Mouse (Mus musculus): Measurements from ENCODE around the gene Slc20a1.

The Slc20a1 gene

GRCm38 (mm10) chr2:129186291-129186919 is 12.2 kb upstream of the Slc20a1 start:
- DNase-seq (ENCODE audit: low read depth), result no peak

- DNase-seq (ENCODE audit: low read depth), result no peak
Observed at GRCm38 (mm10) chr2:129192392-129193150, 6.0 kb upstream of the Slc20a1 start.

GRCm38 (mm10) chr2:129196317-129196716 is 2.2 kb upstream of the Slc20a1 start:
- DNase-seq (ENCODE audit: low read depth), result no peak

- DNase-seq (ENCODE audit: low read depth), result no peak
Observed at GRCm38 (mm10) chr2:129197197-129197596, 1.4 kb upstream of the Slc20a1 start.

- DNase-seq (ENCODE audit: low read depth), result peak; percentile 20
Observed at GRCm38 (mm10) chr2:129197843-129198435, 625 bp upstream of the Slc20a1 start.

- DNase-seq (ENCODE audit: low read depth), result peak; percentile 23
Observed at GRCm38 (mm10) chr2:129199328-129200085, 943 bp downstream of the Slc20a1 start.

GRCm38 (mm10) chr2:129205000-129205399 is 6.4 kb downstream of the Slc20a1 start:
- no peak for DNase-seq (ENCODE audit: low read depth)

- DNase-seq (ENCODE audit: low read depth), result no peak
Observed at GRCm38 (mm10) chr2:129206824-129207223, 8.3 kb downstream of the Slc20a1 start.

- no peak for DNase-seq (ENCODE audit: low read depth)
Observed at GRCm38 (mm10) chr2:129208181-129208746, 9.7 kb downstream of the Slc20a1 start.

- DNase-seq (ENCODE audit: low read depth), result no peak
Observed at GRCm38 (mm10) chr2:129210089-129210749, 11.7 kb downstream of the Slc20a1 start.

- no peak for DNase-seq (ENCODE audit: low read depth)
Observed at GRCm38 (mm10) chr2:129211255-129211654, 12.7 kb downstream of the Slc20a1 start.

GRCm38 (mm10) chr2:129211957-129212356 is 13.4 kb downstream of the Slc20a1 start:
- DNase-seq (ENCODE audit: low read depth), result no peak

GRCm38 (mm10) chr2:129212566-129212965 is 14.0 kb downstream of the Slc20a1 start:
- no peak for DNase-seq (ENCODE audit: low read depth)

- no peak for DNase-seq (ENCODE audit: low read depth)
Observed at GRCm38 (mm10) chr2:129214774-129215173, 16.2 kb downstream of the Slc20a1 start.

- no peak for DNase-seq (ENCODE audit: low read depth)
Observed at GRCm38 (mm10) chr2:129217612-129218185, 19.1 kb downstream of the Slc20a1 start.

GRCm38 (mm10) chr2:129218537-129219105 is 20.1 kb downstream of the Slc20a1 start:
- no peak for DNase-seq (ENCODE audit: low read depth)

- no peak for DNase-seq (ENCODE audit: low read depth)
Observed at GRCm38 (mm10) chr2:129221097-129221632, 22.6 kb downstream of the Slc20a1 start.

- DNase-seq (ENCODE audit: low read depth), result no peak
Observed at GRCm38 (mm10) chr2:129224178-129224577, 25.6 kb downstream of the Slc20a1 start.

GRCm38 (mm10) chr2:129225251-129225819 is 26.8 kb downstream of the Slc20a1 start:
- no peak for DNase-seq (ENCODE audit: low read depth)

GRCm38 (mm10) chr2:129226296-129226851 is 27.8 kb downstream of the Slc20a1 start:
- DNase-seq (ENCODE audit: low read depth), result peak; percentile 87

All from c-Kit-positive CD71-positive TER-119-negative erythroid progenitor cells, embryonic 14.5 days (primary cell).